Mouse (Mus musculus) cortical plate, adult 2 months (tissue): ENCODE results near the gene Srrm3. TPM values are rescaled to one million over a fixed set of nuclear protein-coding genes. Genes with fewer than 3 reads are reported as not detected.
A peak's percentile ranks its signal among the peaks of the same experiment; 100 is the strongest.

Source experiments
- H3K27ac ChIP-seq: fragments of 200-500 bp; 2 replicates; pipeline ENCODE4 v1.5.1; 2012; ENCODE audit warnings: low read length, control low read depth, inconsistent platforms; ENCODE audit not compliant: insufficient read depth
- H3K4me1 ChIP-seq: fragments of 200-500 bp; 2 replicates; pipeline ENCODE4 v1.6.1; 2011; ENCODE audit warnings: low read length; ENCODE audit not compliant: control insufficient read depth, insufficient read depth
- H3K4me3 ChIP-seq: fragments of 200-500 bp; 2 replicates; pipeline ENCODE4 v1.5.1; 2011; ENCODE audit warnings: mild to moderate bottlenecking, low read length, control low read depth; ENCODE audit not compliant: insufficient read depth
- CTCF ChIP-seq: fragments of 200-500 bp; IDR thresholded peaks from 2 replicates; pipeline ENCODE4 v1.5.1; 2011; ENCODE audit warnings: mild to moderate bottlenecking, control low read depth, low read length; ENCODE audit not compliant: insufficient read depth; ENCODE audit errors: extremely low read depth
- POLR2A ChIP-seq: fragments of 200-500 bp; IDR thresholded peaks from 2 replicates; pipeline ENCODE4 v1.6.1; 2011; ENCODE audit warnings: mild to moderate bottlenecking, low read length, control low read depth; ENCODE audit not compliant: insufficient read depth; ENCODE audit errors: extremely low read depth
- polyA plus RNA-seq: library from polyadenylated mRNA; depleted of rRNA; stranded (reverse); fragments of >200 nt; gene quantifications from 2 replicates; pipeline ENCODE4 v1.2.3, GENCODE M21; 2012

The Srrm3 gene
- polyA plus RNA-seq, 1 experiment = 80.9 TPM

DNA sequence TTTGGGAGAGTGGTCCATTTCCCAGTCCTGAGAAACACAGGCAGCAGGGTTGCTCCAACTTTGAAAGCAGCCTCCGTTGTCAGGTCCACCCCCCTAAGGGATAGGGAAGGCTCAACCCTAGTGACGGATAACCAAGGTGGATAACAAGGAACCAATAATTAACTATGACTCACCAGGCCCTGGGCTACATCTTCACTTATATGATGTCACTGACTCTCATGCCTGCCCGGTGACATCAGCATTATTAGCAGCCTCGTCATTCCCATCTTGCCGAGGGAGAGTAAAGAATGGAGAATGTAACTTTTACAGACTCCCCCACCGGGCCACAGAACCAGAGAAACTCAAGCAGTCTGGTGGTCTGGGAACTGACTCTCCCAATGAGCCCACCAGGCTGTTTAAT, 78.0 kb downstream of the Srrm3 start:
- H3K27ac ChIP-seq = no peak overlapping the region
- no peak overlapping the region for H3K4me3 ChIP-seq
- TF ChIP-seq CTCF (no peak), POLR2A (no peak)
- H3K4me1 ChIP-seq = no peaks in the 10 kb centered on the region

- TF ChIP-seq POLR2A (peak; percentile 55; the same call in 1 of the 2 replicates), CTCF (no peak)
- Histone ChIP-seq H3K4me3 (peak within 1 kb of the TSS; percentile 27), H3K27ac (0 out of 2 replicates have a peak within 1 kb of the TSS, but pooled peaks have one; percentile 48), H3K4me1 (no peaks in the 10 kb centered on the region)
Observed at GRCm38 (mm10) chr5:135887675-135888102, 81.0 kb downstream of the Srrm3 start, which contains the start of gene Hspb1. Hspb1 (plus strand) TSS chr5:135887919.

GRCm38 (mm10) chr5:135888405-135889215, 81.9 kb downstream of the Srrm3 start:
- Histone ChIP-seq H3K4me1 (no peaks in the 10 kb centered on the region), H3K27ac (no peak overlapping the region), H3K4me3 (peak overlapping the region; percentile 27)
- TF ChIP-seq POLR2A (no peak), CTCF (no peak)

- no peak overlapping the region for H3K27ac ChIP-seq
- H3K4me1 ChIP-seq = no peaks in the 10 kb centered on the region
- H3K4me3 ChIP-seq = no peak overlapping the region
- TF ChIP-seq CTCF (no peak), POLR2A (no peak)
Observed at GRCm38 (mm10) chr5:135890323-135890722, 83.6 kb downstream of the Srrm3 start.

GRCm38 (mm10) chr5:135890920-135891319, 84.2 kb downstream of the Srrm3 start:
- no peak overlapping the region for H3K27ac ChIP-seq

GRCm38 (mm10) chr5:135892589-135893351, 86.1 kb downstream of the Srrm3 start:
- H3K4me1 ChIP-seq = no peaks in the 10 kb centered on the region
- TF ChIP-seq CTCF (no peak), POLR2A (no peak)
- H3K4me3 ChIP-seq = no peak overlapping the region
- no peak overlapping the region for H3K27ac ChIP-seq

More at GRCm38 (mm10) chr5:135890920-135891319, 84.2 kb downstream of the Srrm3 start:
- no peaks in the 10 kb centered on the region for H3K4me1 ChIP-seq
- no peak for TF ChIP-seq CTCF
- TF ChIP-seq POLR2A = no peak
- no peak overlapping the region for H3K4me3 ChIP-seq

- H3K4me1 ChIP-seq = no peaks in the 10 kb centered on the region
- no peak overlapping the region for H3K27ac ChIP-seq
- H3K4me3 ChIP-seq = no peak overlapping the region
- TF ChIP-seq POLR2A (no peak), CTCF (no peak)
Observed at GRCm38 (mm10) chr5:135894958-135895357, 88.3 kb downstream of the Srrm3 start.

GRCm38 (mm10) chr5:135898028-135898427, 91.3 kb downstream of the Srrm3 start:
- Histone ChIP-seq H3K27ac (no peak overlapping the region), H3K4me3 (no peak overlapping the region), H3K4me1 (no peaks in the 10 kb centered on the region)
- TF ChIP-seq CTCF = peak; percentile 45; the same call in 1 of the 2 replicates
- TF ChIP-seq POLR2A = no peak

- no peak for TF ChIP-seq CTCF
- no peak for TF ChIP-seq POLR2A
- no peak overlapping the region for H3K4me3 ChIP-seq
- H3K27ac ChIP-seq = no peak overlapping the region
- H3K4me1 ChIP-seq = no peaks in the 10 kb centered on the region
Observed at GRCm38 (mm10) chr5:135898995-135899394, 92.3 kb downstream of the Srrm3 start.

GRCm38 (mm10) chr5:135899833-135900232, 93.1 kb downstream of the Srrm3 start:
- TF ChIP-seq CTCF (no peak), POLR2A (no peak)
- Histone ChIP-seq H3K4me1 (peaks cover 2% of the 10 kb centered on the region; the same call in 1 of the 2 replicates), H3K4me3 (no peak overlapping the region), H3K27ac (no peak overlapping the region)
